Mouse (Mus musculus): Measurements from ENCODE around the gene Vax2.
A peak's percentile ranks its signal among the peaks of the same experiment; 100 is the strongest.

The Vax2 gene

DNA sequence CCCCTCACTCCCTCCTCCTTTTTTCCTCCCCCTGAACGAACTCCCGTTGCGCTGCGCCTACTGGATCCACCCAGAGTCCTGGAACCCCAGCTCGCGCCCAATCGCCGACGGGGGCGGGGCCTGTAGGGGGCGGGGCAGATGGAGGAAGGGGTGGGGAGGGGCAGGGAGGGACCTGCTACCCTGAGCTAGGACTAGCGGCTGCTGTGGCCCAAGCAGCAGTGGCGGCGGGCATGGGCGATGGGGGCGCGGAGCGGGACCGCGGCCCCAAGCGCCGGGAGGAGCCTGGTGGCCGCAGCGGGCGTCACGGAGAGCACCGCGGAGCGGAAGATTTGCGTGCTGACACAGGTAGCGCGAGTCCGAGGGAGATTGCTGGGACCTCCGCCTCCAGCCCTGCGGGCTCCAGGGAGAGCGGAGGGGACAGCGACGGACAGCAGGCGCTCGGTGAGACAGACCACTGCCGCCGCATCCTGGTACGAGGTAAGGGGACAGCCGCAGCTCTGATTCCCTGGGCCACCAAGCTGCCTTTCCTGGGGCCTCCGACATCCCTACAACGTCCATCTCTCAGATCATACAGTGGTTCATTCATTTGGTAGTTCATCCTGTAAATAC, at the start of gene Vax2:
Gene Vax2, plus strand, starts transcription at position 198 of the 609 bp plus-strand sequence.
- DNase-seq (ENCODE audit: low spot score) = peak; percentile 92

DNA sequence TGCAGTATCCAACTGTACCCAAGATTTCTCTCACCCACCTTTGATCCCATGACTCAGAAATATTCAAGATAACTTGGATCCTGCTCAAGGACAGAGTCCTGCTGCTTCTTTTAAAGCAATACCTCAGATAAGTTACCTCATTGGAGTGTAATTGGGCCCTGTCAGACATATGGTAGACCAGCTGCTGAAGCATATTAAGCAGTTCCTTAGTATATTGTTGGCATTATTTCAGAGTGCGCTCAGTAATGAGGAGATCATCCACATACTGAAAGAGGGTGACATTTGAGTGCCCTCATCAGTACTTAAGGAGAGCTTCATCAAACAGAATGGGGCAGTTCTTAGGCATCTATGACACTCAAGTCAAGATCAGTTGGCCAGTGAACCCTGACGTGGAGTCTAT, 46.1 kb upstream of the Vax2 start:
- DNase-seq (ENCODE audit: low spot score) = no peak

DNA sequence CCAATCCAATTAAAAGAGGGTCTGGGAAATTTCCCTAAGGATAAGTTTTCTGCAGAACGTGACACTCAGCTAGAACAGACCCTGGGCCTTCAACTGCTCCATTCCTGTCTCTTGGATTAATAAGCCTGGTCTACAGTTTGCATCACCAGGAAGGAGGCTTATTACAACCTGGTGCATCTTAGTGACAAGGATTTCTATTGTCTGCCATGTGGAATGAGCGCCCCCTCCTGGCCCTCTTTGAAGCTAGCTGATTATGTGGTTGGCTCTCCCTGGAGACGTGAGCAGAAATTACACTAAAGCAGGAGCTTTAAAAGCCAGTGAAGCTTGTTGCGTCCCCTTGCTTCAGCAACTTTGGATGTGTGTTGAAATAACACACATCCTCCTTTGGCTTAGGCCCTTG, 37.7 kb upstream of the Vax2 start:
- DNase-seq (ENCODE audit: low spot score) = peak; percentile 92

DNA sequence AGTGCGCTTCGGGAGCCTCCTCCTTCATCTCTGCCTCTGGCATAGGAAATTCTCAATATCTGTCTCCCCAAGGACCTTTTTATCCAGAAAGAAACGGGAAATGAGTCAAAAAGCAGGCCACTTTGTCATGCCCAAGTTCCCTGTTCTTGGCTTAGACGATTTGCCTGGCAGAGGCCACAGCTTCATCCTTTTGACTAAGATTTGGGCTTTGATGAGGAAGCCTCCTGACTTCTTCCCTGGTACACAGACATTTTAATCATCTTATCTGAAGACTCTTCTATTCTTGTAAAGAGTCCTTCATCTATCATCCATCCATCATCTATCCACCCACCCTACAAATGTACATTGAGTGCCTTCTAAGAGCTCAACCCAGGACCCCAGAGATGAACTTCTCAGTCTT, 33.3 kb upstream of the Vax2 start, which contains the start of gene Cd207:
Gene Cd207, minus strand, starts transcription at position 101 of the 400 bp plus-strand sequence.
- DNase-seq (ENCODE audit: low spot score) = no peak

DNA sequence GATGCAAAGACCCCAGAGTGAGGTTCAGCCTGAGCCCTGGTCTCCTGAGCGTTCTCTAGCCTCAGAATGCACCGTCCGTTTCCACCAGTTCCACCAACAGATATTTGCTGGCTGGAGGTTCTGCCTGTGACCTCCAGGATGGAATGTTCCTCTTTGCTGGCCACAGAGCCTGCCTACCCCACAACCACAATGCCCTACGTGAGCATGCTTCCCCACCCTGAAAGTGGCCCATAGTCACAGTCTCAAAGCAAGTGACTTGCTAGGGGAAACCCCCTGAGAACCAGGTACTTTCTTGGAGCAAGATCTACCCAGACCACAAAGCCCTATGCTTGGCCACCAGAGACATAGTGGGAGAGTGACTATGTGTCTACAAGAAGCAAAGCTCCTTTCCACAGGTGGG, 21.7 kb upstream of the Vax2 start:
- no peak for DNase-seq (ENCODE audit: low spot score)

DNA sequence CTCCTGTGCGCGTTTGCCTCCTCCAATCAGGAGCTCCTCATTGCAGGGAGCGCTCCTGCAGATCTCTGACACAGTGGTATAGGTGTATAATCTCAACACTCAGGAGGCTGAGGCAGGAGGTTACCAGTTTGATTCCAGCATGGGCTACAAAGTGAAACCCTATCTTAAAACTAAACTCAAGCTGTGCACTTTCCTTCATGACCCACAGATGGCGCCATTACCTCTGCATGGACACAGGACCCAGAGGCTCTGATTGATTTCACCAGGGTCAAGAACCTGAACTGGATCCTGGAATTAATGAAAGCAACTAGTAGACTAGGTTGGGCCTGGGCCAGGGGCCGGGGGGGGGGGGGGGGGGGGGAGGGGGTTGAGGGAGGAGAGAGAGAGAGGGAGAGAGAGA, 20.8 kb upstream of the Vax2 start:
- DNase-seq (ENCODE audit: low spot score) = peak; percentile 85

DNA sequence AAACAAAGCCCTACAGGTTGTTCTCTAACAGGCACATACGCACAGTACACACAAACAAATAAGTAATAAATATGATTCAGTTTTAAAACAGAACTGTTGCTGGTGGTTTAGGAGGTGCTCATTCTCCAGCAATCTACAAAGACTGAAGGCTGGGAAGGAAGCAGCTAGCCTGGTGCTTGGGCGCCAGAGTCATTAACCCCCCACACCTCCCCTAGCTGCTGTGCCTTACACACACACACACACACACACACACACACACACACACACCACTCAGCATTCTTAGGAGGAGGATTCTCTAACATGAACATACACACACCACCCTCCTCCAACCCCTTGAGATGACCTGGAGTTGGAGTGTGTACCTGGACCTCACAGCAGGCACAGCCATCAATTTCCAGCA, 20.1 kb upstream of the Vax2 start:
- no peak for DNase-seq (ENCODE audit: low spot score)

DNA sequence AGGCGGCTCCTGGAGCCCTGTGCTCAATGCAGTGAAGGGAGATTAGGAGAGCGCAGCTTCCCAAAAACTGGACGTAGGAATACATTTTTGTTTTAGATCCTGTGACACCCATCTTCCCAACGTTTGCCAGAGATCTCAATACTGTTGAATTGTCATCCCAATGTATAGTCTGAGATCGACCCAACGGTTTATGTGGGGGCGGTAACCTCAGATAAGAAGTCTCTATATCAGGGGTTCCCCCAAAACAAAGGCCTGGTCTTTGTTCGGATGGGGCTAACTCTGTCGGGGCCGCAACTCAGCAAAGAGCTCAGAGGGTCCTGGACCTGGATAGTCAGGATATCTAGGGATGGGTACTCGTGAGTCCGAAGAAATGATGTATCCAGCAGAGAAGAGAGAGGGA, 18.1 kb upstream of the Vax2 start:
- DNase-seq (ENCODE audit: low spot score) = no peak

DNA sequence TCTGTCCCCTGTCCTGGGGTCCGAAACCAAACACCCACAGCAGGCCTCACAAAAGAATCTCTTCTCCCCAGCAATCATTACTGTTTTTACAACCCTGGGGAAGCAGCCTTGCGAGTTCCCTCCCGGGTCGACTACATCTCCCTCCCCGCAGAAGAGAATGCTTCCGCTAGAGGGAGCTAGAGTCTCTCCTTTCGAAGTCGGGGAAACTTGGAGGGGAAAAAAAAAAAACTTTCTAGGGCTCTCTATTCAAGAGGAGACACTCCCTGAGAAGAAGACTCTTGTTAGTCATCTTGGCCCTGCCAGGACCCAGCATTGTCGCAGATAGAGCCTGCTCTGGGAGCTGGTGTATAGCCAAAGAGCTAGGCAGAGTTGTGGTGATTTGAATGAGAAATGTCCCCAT, 17.2 kb upstream of the Vax2 start:
- peak; percentile 93 for DNase-seq (ENCODE audit: low spot score)

DNA sequence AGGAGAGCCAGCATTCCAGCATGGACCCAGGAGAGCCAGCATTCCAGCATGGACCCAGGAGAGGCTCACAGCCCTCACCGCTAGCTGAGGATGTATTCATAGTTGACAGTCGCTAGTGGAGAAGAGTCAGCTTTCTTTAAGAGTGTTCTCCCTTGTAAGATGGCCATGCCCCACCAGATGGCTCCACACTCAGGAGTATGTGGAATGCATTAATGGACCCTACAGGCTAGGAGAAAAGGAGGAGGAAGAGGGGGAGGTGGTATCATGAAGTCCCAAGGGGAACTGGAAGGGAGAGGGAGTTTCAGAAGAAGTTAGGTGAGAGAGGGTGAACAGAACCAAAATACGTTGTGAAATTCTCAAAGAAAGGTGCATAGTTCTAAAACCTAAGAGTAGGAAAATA, 15.3 kb upstream of the Vax2 start:
- DNase-seq (ENCODE audit: low spot score) = peak; percentile 63

DNA sequence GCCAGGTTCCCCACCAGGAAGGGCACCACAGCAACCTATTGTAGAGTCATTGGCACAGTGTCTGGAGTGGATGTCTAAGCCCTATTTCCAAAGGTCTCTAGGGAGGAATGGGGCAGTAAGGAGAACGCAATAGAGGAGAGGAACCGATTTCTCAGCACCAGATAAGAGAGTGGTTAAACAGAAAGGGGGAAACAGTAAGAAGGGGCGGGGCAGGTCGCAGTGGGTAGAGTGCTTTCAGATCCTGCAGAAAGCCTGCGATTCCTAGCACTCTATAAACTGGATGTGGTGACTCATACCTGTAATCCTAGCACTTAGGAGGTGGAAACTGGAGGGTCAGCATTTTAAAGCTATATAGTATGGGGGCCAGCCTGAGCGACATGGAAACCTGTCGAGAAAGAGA, 14.4 kb upstream of the Vax2 start:
- DNase-seq (ENCODE audit: low spot score) = no peak

DNA sequence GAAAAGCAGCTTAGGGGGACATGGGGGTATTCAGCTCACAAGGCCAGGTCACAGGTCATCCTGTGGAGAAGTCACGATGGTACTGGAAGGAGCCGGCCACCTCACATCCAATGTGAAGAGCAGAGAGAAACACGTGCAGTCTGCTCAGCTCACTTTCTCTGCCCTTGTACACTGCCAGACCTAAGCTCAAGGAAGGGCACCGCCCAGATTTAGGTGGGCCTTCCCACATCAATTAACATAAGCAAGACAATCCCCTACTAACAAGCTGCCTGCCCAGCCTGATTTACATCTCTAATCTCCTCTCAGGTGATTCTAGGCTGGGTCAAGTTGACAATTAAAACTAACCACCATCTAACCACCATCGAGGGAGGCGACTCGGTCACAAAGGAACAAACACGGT, 13.1 kb upstream of the Vax2 start:
- peak; percentile 23 for DNase-seq (ENCODE audit: low spot score)

DNA sequence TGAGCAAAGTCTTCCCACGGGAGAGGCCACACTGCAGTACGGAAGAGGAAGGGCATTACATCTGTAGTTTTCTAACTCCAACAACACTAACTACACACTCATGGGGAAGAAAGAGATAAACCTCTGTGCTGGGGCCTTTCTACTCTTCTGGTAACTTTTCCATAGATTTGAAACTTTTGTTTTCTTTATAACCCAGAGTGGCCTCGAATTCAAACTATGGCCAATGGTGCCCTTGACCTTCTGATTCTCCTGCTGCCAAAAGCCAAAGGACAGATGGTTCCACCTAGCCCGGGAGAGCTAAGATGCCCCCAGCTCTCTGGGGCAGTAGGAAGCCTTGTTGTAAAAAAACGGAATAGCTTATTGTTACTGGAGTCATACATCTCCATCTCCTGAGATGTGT, 11.1 kb upstream of the Vax2 start:
- no peak for DNase-seq (ENCODE audit: low spot score)

DNA sequence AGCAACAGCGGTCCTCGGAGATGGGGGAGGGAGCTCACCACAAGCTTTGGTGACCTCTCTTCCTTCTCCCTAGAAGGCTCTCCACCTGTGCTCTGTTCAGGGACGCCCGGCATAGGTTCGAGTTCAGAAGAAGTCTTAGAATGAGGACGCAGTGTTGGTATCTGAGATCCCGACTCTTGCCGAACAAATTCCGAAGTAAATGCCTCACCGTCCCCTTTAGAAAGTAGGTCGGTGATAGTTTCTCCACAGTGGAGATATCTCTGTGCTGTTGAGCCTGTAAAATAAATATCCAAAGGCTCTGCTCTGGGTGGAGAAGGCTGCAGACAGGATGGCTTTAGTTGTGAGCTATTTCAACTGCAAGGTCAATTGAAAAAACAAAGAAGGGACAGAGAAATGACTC, 10.1 kb upstream of the Vax2 start:
- no peak for DNase-seq (ENCODE audit: low spot score)

DNA sequence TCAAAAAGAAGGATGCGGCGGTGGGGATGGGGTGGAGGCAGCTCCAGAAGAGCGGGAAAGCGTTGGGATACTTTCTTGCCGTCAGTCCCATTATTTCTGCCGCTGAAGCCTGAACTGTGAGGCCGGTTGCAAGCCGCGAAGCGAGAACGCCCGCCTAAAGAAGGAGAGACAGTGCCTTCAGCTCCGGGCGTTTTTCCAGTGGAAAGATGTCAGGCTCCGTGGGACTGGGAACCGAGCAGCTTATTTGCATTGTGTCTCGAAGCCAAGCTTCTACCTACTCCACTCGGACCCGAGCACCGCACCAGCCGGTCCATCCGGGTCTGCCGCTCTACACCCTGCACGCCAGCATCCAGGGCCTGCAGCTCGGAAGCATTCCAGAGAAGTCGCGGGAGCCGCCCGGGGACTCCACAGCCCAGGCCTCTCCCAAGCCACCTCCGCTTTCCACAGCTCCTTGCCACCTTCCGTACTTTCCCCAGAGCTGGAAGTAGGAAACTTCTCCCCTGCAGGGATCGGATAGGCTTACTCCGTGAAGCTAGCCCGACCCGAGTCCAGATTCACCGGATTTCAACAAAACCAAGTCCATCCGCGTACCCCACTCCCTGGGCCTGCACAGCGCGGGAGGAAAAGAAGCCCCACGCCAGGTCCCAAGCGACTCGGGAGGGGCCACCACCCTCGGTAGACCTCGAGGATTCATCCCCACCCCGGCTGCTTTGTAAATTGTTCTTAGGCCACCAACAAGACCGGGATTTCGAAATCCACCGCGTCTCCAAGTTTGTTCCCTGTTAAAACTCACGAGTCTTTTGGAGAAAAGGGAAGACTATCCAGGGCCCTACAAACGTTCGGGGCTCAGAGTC, 8.7 kb upstream of the Vax2 start:
- DNase-seq (ENCODE audit: low spot score) = no peak

DNA sequence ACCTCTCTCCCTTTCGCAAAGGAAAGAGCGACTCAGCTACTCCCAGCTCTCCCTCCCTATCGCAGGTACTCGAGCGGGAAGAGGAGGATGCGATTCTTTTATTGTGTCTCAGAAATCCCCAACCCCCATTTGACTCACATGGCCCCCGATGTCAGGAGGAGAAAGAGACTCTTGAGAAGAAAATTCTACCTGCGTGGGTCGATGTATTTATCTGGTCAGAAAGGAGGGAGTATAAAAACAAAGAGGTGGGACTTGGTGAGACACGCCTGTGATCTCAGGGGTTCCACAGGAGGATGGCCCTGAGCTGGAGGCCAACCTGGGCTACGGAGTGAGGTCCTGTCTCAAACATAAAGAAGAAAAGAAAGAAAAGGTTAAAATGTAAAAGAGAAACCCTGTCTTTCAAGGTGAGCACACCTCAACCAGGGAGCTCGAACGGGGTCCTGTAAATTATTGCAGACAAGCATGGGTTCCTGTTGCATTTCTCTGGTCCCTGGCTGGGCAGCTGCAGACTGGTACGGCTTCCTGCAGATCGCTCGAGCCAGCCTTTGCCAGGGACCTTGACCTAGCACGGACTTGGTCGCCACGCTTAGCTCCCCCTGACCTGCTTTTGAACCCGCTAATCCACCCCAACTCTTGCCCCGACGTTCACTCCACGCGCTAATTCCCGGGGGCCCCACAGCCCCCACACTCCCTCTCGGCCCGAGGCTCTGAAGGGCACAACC, 7.9 kb upstream of the Vax2 start:
- no peak for DNase-seq (ENCODE audit: low spot score)

DNA sequence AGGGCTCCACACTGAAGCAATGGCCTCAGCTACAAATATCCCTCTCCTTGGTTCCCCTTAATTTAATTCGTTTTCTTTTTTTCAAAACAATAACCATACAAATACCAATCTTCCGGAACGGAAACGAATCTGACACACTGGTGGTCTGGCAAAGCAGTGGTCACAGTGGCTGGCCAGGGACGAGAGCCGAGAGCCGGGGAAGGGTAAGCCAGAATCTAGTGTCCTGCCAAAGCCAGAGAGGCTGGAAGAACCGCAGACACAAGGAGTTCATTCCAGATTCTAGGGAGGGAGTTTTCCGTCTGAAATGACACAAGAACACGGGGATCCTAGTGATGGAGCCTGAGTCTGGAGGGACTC, 7.4 kb upstream of the Vax2 start:
- no peak for DNase-seq (ENCODE audit: low spot score)

DNA sequence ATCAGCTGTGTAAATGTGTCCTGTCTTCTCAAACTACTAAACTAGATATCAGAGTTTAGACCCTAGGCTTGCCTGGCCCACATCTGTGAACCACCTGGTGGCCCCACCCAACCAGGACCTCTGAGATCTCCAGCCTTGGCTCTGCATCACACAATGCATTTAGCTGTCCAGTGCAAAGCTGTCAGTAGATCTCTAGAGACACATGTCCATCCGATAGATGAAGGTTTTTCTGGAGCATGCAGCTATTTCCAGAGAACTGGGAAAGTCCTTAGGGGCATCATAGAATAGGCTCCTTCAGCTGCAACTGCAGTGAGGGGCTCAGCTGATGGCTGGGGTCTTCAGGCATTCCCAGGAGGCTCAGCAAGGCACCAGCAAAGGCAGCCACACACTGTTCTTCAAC, 6.8 kb upstream of the Vax2 start:
- DNase-seq (ENCODE audit: low spot score) = no peak

DNA sequence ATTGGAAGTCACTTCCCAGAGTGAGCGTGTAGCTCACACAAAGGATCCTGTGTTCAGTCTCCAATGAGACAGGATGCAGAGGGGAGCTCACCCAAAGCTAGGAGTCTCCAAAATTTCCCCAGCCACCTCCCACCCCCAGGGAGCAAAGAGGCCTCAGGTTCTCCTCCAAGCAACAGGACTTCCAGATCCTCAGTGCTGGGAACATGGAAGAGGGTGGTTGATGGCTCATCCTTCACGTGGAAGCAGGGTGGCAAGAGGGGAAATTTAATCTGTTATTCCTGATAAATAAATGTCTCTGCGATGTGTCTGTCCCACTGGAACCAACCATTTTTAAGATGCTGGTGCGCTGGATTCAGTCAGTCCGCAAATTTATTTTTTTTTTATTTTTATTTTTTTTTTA, 6.4 kb upstream of the Vax2 start:
- no peak for DNase-seq (ENCODE audit: low spot score)

DNA sequence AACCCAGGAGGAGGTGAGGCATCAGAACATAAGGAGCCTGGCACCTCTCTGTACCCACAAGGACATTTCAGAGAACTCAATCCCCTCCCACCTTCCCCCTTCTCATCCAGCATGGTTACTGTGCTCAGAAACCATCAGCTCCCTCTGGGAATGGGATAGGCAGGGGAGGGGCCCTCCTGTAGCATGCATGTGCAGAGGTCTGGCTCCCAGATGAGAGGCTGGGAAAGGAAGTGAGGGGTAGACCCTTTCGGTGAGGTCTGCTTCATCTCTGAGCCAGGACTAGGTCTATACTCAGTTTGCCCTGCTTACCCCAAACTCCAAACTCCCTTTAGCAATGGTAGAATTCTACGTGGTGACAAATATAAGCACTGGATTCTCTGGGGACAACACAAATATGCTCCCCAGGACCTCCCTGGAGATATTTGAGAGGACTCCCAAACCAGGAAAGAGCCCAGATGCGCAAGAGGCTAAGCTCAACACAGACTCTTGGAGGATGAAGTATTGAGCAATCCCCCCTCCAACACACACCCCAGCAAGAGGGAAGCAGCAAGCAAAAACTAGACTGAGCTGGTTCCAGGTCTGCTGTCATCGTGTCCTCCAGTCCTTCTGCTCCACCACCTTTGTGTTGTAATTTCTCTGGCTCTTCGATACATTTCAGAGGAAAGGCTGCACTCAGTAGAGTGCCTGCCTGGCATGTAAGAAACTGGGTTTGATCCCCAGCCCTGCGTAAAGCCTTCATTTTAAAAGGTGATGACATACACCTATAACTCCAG, 3.1 kb upstream of the Vax2 start:
- no peak for DNase-seq (ENCODE audit: low spot score)

DNA sequence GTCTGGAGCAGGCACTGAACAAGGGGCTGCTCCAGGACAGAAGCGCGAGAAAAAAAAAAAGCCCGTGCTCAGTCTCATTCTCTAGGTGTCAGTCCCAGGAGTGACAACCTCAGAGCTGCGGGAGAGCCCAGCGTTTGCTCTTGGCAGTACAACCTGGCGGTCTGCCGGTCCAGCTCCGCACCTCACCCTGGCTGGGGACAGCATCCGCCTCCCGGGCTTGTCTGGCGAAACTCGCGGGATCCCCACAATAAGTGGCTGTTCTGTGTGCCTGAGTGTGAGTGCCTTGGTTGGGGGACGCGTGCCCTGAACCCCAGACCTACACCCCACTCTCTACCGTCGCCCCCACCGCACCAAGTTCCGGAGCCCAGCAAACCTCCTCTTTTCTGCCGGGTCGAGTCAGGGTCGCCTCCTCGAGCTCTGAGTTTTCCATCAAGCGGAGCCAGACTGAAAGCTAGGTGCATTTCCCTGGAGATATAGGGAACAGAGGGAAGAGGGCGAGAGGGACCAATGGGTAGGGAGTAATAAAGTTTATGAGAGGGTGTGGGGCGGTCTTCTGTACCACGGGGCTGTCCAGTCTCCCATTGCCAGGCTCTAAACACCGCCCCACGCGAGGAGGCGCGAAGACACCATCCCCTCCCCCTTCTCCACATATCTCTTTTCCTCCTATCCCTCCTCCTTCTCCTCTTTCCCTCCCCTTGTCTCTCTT, 550 bp upstream of the Vax2 start:
- no peak for DNase-seq (ENCODE audit: low spot score)
